Mouse (Mus musculus) embryo, embryonic 10 days (tissue): ENCODE data around the gene S1pr5.
"Not testable (repeated sequence)": the region's sequence is repeated elsewhere in the genome, so short reads cannot be mapped to it uniquely, and the experiment has no call there.

Experiments used
- DNase-seq: peaks from one replicate; pipeline ENCODE4 v3.0.0-alpha.2; 2015; ENCODE audit warnings: low spot score

S1pr5 gene

DNA sequence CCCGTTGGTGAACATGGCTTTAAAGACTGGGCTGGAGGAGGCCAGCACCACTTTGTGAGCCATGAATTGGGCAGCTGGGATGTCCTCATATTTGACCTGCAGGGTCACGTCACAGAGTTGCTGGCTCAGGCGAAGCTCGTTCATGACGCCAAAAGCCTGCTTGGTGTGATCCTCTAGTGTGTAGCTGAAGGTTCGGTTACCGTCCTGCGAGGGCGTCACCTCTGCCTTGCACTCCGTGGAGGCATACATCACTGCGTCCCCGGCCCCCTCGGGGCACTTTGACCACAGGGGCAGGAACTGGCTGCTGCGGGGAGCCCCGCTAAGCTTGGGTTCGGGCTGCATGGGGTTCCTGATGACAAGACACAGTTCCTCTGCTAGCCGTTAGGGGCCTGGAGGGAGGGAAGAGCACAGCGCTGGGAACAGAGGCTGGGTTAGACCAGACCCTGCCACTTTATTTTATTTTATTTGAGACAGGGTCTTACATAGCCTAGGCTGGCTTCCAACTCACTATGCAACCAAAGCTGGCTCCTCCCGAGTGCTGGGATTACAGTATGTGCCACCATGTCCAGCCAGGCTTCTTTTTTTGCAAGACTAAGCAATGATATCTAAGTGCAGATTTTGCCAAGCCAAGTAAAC lies 10.8 kb downstream of the S1pr5 start:
- peak; percentile 65 for DNase-seq

- DNase-seq = no peak
Observed at GRCm38 (mm10) chr9:21236991-21237367, 11.3 kb downstream of the S1pr5 start.

- no peak for DNase-seq
Observed at GRCm38 (mm10) chr9:21235341-21235740, 12.9 kb downstream of the S1pr5 start.

- no peak for DNase-seq
Observed at GRCm38 (mm10) chr9:21233805-21234204, 14.4 kb downstream of the S1pr5 start.

DNA sequence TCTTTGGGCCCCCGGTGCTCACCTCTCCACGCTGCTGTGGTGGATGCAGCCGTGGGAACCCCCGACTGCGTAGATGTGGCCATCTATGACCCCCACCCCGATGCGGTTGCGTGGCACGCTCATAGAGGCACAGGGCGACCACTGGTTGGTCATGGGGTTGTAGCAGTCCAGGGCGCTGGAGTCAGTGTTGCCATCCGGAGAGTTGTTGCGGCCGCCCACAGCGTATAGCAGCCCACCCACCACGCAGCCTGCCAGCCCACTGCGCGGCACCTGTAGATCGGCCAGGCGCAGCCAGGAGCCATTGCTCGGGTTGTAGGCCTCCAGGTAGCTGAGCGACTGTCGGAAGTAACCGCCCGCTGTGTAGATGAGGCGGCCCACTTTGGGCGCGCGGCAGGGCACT lies 14.9 kb downstream of the S1pr5 start:
- no peak for DNase-seq

GRCm38 (mm10) chr9:21232867-21233266 lies 15.4 kb downstream of the S1pr5 start:
- no peak for DNase-seq

- DNase-seq = no peak
Observed at GRCm38 (mm10) chr9:21231551-21231950, 16.7 kb downstream of the S1pr5 start.

GRCm38 (mm10) chr9:21227342-21227741 lies 20.9 kb downstream of the S1pr5 start:
- DNase-seq = peak; percentile 67

DNA sequence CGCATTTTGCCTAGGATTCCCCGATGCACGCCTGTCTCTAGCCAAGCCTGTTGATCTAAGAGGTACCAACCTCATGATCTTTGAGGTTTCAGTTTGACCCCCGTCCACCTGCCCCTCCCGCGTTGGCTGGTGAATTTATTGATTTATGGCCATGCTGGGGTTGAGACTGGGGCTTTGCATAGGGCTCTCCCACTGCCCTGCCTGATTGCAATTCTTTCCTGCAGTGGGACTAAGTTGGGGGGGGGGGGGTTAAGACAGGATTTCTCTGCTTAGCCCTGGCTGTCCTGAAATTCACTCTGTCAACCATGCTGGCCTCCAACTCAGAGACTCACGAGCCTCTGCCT lies 22.9 kb downstream of the S1pr5 start:
- no peak for DNase-seq

- peak; percentile 81 for DNase-seq
Observed at GRCm38 (mm10) chr9:21224576-21225414, 23.4 kb downstream of the S1pr5 start.

DNA sequence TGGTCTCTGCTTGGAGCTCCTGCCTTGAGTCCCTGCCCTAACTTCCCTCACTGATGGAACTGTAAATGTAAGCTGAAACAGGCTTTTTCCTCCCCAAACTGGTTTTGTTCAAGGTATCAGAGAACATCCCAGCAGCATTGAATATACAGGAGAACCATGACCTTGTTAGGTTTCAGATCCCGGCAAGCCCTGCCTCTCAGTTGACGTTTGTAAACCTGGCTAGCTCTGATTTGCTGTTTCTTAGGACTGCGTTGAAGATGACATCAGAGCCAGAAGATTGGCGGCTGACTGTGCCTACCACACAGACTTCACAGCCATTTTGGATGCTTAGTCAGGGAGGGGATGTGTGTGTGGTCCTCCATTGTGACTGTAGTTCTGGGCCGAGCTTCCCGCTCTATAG lies 24.3 kb downstream of the S1pr5 start:
- DNase-seq = no peak

GRCm38 (mm10) chr9:21223490-21223889 lies 24.8 kb downstream of the S1pr5 start:
- DNase-seq = not testable (repeated sequence)

- peak; percentile 89 for DNase-seq
Observed at GRCm38 (mm10) chr9:21221383-21221929, 26.8 kb downstream of the S1pr5 start.

- DNase-seq = peak; percentile 94
Observed at GRCm38 (mm10) chr9:21220490-21221382, 27.5 kb downstream of the S1pr5 start.

DNA sequence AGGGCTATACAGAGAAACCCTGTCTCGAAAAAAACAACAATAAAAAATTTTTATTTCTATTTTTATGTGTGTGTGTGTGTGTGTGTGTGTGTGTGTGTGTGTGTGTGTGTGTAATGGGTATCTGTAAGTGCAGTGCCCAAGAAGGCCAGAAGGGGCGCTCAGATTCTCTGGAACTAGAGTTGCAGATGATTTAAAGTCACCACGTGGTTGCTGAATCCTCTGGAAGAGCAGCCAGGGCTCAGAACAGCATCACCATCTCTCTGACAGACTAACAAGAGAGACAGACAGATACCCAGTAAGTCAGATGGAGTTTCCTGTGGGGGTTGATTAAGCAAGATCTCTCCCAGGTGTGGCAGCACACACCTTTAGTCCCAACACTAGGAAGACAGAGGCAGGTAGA lies 28.4 kb downstream of the S1pr5 start:
- no peak for DNase-seq

DNA sequence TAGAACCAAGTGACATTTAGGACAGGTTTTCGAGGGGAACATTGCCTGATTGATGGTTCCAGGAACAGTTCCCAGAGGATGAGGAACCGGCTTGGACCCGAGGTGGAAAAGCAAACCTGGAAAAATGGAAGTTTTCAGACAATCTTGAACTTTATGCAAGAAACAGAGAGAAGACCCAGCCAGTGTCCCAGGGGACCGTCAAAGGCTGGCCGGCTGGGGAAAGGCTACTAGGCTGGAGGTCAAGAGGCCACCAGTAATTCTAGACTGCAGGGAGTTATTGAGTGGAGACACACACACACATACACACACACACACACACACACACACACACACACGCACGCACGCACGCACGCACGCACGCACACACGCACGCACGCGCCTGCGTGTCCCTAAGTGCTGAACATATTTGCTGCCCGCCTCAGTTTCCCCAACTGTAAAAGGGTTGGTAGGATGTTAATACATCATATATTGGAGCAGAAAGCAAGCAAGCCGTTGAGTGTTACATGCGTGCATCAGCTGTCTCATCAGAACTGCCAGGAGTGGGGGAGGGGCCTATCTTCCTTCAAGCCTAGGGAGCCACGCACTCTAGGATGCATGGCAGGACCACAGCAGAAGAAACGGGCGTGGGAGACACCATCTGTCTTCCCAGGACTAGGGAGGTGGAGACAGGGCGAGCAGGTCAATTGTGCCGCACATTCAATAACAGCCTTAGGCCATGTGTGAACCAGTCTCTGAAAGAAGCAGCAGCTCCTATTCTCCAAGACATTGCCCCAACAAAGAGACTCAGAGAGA lies 32.0 kb downstream of the S1pr5 start:
- DNase-seq = peak; percentile 59

GRCm38 (mm10) chr9:21213617-21214190 lies 34.5 kb downstream of the S1pr5 start:
- DNase-seq = peak; percentile 77

GRCm38 (mm10) chr9:21211624-21212023 lies 36.6 kb downstream of the S1pr5 start:
- no peak for DNase-seq

DNA sequence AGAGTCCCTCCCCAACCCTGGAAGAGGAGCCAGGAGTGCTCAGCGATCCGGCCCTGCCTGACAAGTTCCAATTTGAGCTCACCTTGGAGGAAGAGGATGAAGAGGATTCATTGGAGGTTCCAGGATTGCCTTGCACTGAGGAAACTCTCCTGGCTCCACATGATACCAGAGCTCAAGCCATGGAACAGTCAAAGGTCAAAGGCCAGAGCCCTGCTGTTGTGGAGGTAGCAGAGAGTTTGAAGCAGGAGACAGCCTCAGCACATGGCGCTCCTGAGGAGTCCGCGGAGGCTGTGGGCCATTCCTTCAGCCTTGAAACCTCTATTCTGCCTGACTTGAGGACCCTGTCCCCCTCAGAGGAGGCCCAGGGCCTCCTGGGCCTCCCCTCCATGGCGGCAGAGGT lies 37.4 kb downstream of the S1pr5 start:
- peak; percentile 58 for DNase-seq

DNA sequence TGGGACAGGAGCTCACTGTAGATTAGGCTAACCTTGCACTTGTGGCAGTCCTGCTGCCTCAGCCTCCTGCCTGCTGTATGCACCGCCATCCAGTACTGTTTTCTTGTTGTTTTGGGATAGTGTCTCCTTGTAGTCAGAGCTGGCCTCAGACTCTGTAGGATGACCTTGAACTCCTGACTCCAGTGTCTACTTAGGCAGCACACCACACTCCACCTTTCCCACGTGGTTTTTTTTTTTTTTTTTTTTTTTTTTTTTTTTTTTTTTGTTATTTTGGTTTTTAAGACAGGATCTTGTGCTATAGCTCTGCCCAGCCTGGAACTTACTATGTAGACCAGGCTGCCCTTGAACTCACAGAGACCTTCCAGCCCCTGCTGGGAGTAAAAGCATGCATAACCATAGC lies 39.6 kb downstream of the S1pr5 start:
- no peak for DNase-seq

DNA sequence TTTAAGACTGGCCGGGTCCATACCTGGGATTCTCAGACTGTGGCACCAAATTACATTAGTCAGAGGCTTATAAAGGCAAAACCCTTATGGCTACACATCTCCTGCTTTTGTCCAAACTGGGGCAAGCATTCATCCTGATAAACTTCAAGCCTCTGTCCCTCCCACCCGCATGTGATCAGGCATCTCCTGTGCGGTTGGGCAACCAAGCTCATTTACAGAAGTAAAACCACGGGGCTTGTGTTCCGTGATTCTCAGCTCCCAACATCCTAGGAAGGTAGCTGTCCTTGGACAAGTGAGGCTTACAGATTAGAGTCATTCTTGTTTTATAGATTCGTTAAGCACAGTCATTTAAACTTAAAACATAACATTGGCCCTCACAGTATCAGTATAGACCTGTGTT lies 41.4 kb downstream of the S1pr5 start:
- DNase-seq = no peak
